Mouse (Mus musculus): Measurements from ENCODE around the gene Cd79a.

DNA sequence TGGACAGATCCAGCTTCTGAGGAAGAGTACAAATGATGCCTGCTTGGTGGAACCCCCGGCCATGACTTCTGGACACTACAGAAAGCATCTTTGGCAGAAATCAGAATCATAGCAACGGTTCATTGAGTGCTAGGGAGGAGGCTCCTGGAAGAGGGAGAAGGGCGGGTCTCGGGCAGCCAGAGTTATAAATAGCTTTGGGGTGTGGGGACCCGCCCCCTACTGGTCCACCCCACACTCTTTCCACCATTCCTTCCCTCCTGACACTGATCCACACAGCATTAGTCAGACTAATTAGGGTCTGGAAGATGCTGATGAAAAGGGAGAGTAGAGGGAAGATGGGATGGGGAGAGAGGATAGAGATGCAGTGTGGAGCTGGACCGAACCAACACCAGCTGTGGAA is 9.4 kb downstream of the Cd79a start:
- TF ChIP-seq EP300 (IDR thresholded peaks at IDR 0.05; ENCODE audit: low read depth) (no peak), CTCF (IDR thresholded peaks at IDR 0.05; ENCODE audit: low read depth) (0 out of 2 replicates have a peak, but pooled peaks have one; percentile 13)
